Mouse (Mus musculus): ENCODE measurements around the gene Cav3.
A peak's percentile ranks its signal among the peaks of the same experiment; 100 is the strongest.

GRCm38 (mm10) chr6:112494620-112495081, 35.3 kb downstream of the Cav3 start:
- TF ChIP-seq CTCF (IDR thresholded peaks at IDR 0.05; ENCODE audit: borderline replicate concordance, extremely low read depth, insufficient read depth, insufficient read length) (peak; percentile 9; the same call in 1 of the 2 replicates), POLR2A (IDR thresholded peaks at IDR 0.05; ENCODE audit: borderline replicate concordance, extremely low read depth, insufficient read depth, insufficient read length, poor library complexity, severe bottlenecking) (no peak)
